Mouse (Mus musculus) inflammation-experienced regulatory T-cells, adult 6 months (primary cell): ENCODE data around the gene Epha1. TPM values are rescaled to one million over a fixed set of nuclear protein-coding genes. Genes with fewer than 3 reads are reported as not detected.

Source experiments
- ATAC-seq: one replicate; pipeline ENCODE4 v1.8.0; 2017
- polyA plus RNA-seq, 3 experiments: library from polyadenylated mRNA; unstranded; fragments of 100-300 nt; shearing (Covaris generic); gene quantifications; one replicate each; pipeline ENCODE4 v1.2.1; 2017

The Epha1 gene
- polyA plus RNA-seq, 3 experiments from 2014 or later = 0.19 to 0.69 (median 0.67) TPM

GRCm38 (mm10) chr6:42373669-42374430 lies 782 bp upstream of the Epha1 start:
- ATAC-seq = no peak

- no peak for ATAC-seq
Observed at GRCm38 (mm10) chr6:42372421-42372815, 650 bp downstream of the Epha1 start.

- ATAC-seq = no peak
Observed at GRCm38 (mm10) chr6:42372001-42372400, 1.1 kb downstream of the Epha1 start.

- ATAC-seq = no peak
Observed at GRCm38 (mm10) chr6:42370630-42371363, 2.3 kb downstream of the Epha1 start.

GRCm38 (mm10) chr6:42369870-42370269 lies 3.2 kb downstream of the Epha1 start:
- no peak for ATAC-seq

- ATAC-seq = no peak
Observed at GRCm38 (mm10) chr6:42365215-42365614, 7.9 kb downstream of the Epha1 start.

- ATAC-seq = no peak
Observed at GRCm38 (mm10) chr6:42364607-42365006, 8.5 kb downstream of the Epha1 start.

GRCm38 (mm10) chr6:42364066-42364465 lies 9.0 kb downstream of the Epha1 start:
- ATAC-seq = no peak

- no peak for ATAC-seq
Observed at GRCm38 (mm10) chr6:42362974-42363373, 10.1 kb downstream of the Epha1 start.

GRCm38 (mm10) chr6:42362497-42362896 lies 10.6 kb downstream of the Epha1 start:
- ATAC-seq = no peak

GRCm38 (mm10) chr6:42362074-42362473 lies 11.0 kb downstream of the Epha1 start:
- ATAC-seq = no peak

GRCm38 (mm10) chr6:42361041-42361895 lies 11.8 kb downstream of the Epha1 start:
- ATAC-seq = no peak

- ATAC-seq = no peak
Observed at GRCm38 (mm10) chr6:42360231-42360840, 12.7 kb downstream of the Epha1 start.

GRCm38 (mm10) chr6:42359364-42360147 lies 13.5 kb downstream of the Epha1 start:
- ATAC-seq = no peak

- no peak for ATAC-seq
Observed at GRCm38 (mm10) chr6:42358901-42359300, 14.2 kb downstream of the Epha1 start.

- no peak for ATAC-seq
Observed at GRCm38 (mm10) chr6:42357901-42358300, 15.2 kb downstream of the Epha1 start.

- ATAC-seq = no peak
Observed at GRCm38 (mm10) chr6:42356913-42357312, 16.2 kb downstream of the Epha1 start.

GRCm38 (mm10) chr6:42355794-42356600 lies 17.1 kb downstream of the Epha1 start:
- no peak for ATAC-seq

GRCm38 (mm10) chr6:42355366-42355765 lies 17.7 kb downstream of the Epha1 start:
- ATAC-seq = no peak

- ATAC-seq = no peak
Observed at GRCm38 (mm10) chr6:42354076-42355019, 18.7 kb downstream of the Epha1 start.
